Mouse (Mus musculus): ENCODE data around the gene Hdac4. TPM values are rescaled to one million over a fixed set of nuclear protein-coding genes. Genes with fewer than 3 reads are reported as not detected.

Hdac4 gene
- total RNA-seq, 2 experiments from 2014 or later = 37.2 to 39.9 TPM

- intact Hi-C loops (cut with DNase I) = no loop called here
- DNase-seq = no peak
Measured at GRCm38 (mm10) chr1:92106486-92107160, 88.9 kb downstream of the Hdac4 start.

- intact Hi-C loops (cut with DNase I) = no loop called here
Measured at GRCm38 (mm10) chr1:92104718-92105117, 90.8 kb downstream of the Hdac4 start.

GRCm38 (mm10) chr1:92103971-92104370, 91.5 kb downstream of the Hdac4 start:
- intact Hi-C loops (cut with DNase I) = no loop called here
- no peak for DNase-seq

More at GRCm38 (mm10) chr1:92104718-92105117, 90.8 kb downstream of the Hdac4 start:
- no peak for DNase-seq

GRCm38 (mm10) chr1:92103377-92103776, 92.1 kb downstream of the Hdac4 start:
- intact Hi-C loops (cut with DNase I) = no loop called here

DNA sequence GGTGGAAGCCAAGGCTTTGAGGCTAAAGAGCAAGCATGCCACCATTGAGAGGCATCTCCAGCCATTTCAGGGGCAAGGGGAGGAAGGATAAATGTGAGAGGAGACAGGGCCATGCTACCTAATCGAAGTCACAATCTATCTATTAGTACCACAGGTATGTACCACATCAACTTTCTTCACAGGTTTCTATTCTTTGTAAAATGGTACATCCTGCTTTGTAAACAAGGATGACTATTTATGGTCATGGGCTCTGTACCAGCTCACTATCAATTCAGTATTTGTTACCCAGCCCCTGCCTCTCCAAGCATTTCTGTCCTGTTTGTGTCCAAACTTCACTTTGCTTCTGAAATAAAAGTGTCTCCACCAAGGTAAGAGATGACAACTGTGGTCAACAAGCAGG, 92.7 kb downstream of the Hdac4 start:
- intact Hi-C loops (cut with DNase I) = no loop called here
- DNase-seq = no peak

More at GRCm38 (mm10) chr1:92103377-92103776, 92.1 kb downstream of the Hdac4 start:
- DNase-seq = no peak

- DNase-seq = peak; percentile 55 to 79
- intact Hi-C loops (cut with DNase I) = no loop called here
Measured at GRCm38 (mm10) chr1:92100371-92100891, 95.1 kb downstream of the Hdac4 start.

DNA sequence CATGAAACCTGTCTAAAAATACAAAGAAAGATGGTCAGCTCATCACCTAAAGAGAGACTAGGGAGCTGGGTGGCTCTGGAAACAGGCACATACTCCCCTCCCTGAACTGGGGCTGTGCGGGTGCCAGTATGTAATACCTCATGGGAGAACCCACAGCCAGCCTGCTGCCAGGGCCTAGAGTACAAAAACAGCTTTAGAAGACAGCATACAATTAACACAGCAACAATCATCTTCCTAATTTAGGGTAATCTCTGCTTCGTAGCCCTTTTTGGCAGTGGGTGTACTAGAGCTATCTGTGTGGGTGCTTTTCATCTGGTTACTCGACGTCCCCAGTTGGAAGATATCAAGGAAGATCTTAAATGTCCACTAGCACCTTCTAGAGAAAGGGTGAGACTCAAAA, 95.5 kb downstream of the Hdac4 start:
- intact Hi-C loops (cut with DNase I) = no loop called here
- DNase-seq = no peak

GRCm38 (mm10) chr1:92099502-92099901, 96.0 kb downstream of the Hdac4 start:
- DNase-seq = peak; percentile 48 to 52
- intact Hi-C loops (cut with DNase I) = no loop called here

GRCm38 (mm10) chr1:92098456-92098855, 97.0 kb downstream of the Hdac4 start:
- intact Hi-C loops (cut with DNase I) = no loop called here
- no peak for DNase-seq

DNA sequence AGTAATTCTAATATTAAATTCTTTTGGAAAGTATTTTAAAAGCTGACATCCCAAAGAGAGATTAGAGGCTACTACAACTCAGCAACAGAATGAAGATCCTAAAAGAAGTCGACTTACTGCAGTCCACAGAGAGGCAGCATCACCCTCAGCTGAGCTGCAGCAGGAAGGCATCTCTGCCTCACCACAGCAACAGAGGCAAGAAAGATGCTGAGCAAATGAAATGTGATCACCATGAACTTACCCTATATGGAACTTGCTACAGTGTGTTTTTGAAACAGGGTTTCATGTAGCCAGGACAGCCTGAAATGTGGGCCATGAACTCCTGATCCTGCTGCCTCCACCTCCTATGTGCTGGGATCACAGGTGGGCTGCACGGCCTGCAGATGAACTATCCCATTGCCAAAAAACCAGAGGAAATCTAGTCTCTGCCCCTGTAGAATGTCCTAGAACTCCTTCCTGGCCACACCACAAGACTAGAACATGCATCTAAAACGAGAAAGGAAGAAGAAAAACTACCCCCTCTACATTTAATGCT, 98.4 kb downstream of the Hdac4 start:
- DNase-seq = no peak
- intact Hi-C loops (cut with DNase I) = no loop called here

- DNase-seq = no peak
- intact Hi-C loops (cut with DNase I) = no loop called here
Measured at GRCm38 (mm10) chr1:92092286-92092685, 103.2 kb downstream of the Hdac4 start.

DNA sequence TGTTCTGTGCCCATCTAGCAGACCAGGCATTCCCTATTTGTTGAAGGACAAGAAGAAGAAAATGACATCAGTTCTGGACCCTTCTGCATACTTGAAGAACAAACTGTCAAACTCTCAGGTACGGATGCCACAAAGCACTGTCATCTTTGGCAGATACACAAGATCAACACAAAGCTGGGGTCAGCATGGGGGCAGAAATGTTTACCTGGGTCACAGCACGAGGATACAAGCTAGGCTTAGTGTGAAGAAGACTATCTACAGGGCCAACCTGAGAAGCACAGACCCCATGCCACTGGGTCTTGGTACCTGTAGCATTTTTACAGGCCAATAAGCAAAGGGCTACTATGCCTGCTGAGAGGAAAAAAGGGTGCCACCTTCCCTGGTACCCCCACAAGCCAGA, 107.7 kb downstream of the Hdac4 start:
- no peak for DNase-seq
- intact Hi-C loops (cut with DNase I) = no loop called here

GRCm38 (mm10) chr1:92087343-92087742, 108.2 kb downstream of the Hdac4 start:
- DNase-seq = no peak
- intact Hi-C loops (cut with DNase I) = no loop called here

DNA sequence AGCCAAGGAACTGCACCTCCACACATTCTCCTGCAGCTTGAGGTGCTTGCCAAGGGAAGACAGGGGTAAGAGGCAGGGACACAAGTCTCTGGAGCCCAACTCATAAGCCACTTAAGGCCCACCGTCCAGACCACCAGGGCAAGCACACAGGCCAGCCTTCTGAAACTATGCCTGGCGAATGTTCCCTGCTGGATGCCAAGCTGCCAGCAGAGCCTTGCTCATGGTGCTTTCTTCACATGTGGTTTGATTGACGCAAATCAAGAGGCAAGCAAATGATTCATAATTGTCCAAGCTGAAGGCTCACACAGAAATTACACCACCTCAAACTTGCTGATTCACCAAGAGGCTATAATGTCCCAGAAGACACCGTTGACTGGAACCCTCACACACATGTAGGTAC, 108.7 kb downstream of the Hdac4 start:
- no peak for DNase-seq
- intact Hi-C loops (cut with DNase I) = no loop called here

DNA sequence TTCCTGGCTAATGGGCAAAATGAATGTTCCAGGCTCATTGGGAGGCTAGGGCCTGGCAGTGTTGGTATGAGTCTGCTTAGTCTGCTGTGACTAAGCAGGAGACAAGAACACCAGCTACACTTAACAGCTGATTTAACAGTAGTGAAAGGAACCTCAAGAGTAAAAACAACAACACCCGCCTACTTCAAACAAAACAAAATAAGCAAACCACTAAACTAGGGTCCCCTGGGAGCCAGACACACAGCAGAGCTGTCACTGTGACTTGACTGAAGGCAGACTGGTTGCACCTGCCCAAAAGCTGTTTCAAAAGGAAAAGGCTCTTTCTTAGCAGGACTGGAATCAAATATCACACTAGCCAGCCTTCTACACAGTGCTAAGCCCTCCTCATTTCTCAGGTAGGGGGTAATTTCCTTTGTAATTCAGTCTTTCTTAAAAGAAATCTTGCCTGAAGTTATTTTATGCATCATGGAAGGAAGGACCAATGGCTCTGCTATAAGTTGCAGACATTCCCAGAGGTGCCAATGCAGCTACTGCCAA, 109.2 kb downstream of the Hdac4 start:
- intact Hi-C loops (cut with DNase I) = no loop called here
- no peak for DNase-seq

- intact Hi-C loops (cut with DNase I) = loop anchor here (5.0 kb wide), 1 partner anchor 37 kb away; no protein-coding TSS in a partner anchor
- no peak for DNase-seq
Measured at GRCm38 (mm10) chr1:92084738-92085137, 110.8 kb downstream of the Hdac4 start.

DNA sequence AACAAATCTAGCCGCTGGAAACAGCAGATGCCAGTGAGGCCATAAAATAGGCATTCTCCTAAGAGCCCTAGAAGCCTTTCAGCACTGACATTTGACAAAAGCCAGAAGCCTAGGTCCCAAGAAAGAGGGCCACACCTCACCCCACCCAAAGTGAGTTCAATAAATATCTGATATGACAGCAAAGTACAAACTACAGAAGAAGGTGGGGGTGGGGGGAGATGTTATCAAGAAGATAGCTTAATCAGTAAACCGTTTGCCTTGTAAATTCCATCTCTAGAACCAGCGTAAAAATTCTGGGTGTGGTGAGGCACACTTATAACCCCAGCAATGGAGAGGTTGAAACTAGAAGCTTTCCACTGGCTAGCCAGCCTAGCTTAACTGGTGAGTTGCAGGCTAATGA, 111.5 kb downstream of the Hdac4 start:
- DNase-seq = peak in 1 of 2 experiments; percentile 37
- intact Hi-C loops (cut with DNase I) = loop anchor here (5.0 kb wide), 1 partner anchor 37 kb away; no protein-coding TSS in a partner anchor

- intact Hi-C loops (cut with DNase I) = loop anchor here (5.0 kb wide), 1 partner anchor 36 kb away; no protein-coding TSS in a partner anchor
- no peak for DNase-seq
Measured at GRCm38 (mm10) chr1:92082837-92083541, 112.5 kb downstream of the Hdac4 start.

DNA sequence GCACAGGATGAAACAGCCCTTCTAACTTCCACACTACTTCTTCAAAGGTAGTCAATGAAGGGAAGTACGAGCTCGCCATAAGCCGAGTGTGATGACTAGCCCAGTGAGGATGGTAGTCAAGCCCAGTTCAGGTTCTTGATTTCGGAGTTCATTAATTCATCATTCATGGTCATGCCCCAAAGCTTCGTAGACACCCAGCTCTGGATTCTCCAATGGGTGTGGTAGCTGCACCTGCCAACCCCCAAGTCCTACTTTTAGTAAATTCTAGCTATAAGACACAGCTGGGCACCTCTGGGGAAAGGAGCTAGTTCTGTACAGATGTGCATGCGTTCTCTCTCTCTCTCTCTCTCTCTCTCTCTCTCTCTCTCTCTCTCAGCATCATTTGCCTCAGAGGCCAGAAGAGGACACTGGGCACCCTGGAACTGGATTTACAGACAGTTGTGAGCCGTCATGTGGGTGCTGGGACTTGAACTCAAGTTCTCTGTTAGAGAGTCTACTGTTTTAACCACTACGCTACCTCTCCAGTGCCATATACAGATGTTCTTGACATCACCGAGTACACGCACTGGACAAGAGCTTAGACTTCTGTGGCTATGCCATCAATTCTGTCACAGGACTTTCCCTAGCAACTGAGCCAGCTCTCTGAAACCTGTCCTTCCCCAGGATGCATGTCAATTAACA, 113.2 kb downstream of the Hdac4 start:
- intact Hi-C loops (cut with DNase I) = loop anchor here (5.0 kb wide), 1 partner anchor 35 kb away; no protein-coding TSS in a partner anchor
- DNase-seq = no peak

- peak in 1 of 2 experiments; percentile 41 for DNase-seq
- intact Hi-C loops (cut with DNase I) = loop anchor here (5.0 kb wide), 1 partner anchor 33 kb away; no protein-coding TSS in a partner anchor
Measured at GRCm38 (mm10) chr1:92079982-92080537, 115.4 kb downstream of the Hdac4 start.

All from heart, postnatal 10 days (tissue).